Mouse (Mus musculus): ENCODE data around the gene Qrich1. TPM values are rescaled to one million over a fixed set of nuclear protein-coding genes. Genes with fewer than 3 reads are reported as not detected.
"Not testable (repeated sequence)": the region's sequence is repeated elsewhere in the genome, so short reads cannot be mapped to it uniquely, and the experiment has no call there.

Qrich1 gene
- total and polyA plus RNA-seq, 2 experiments from 2014 or later, result 123 to 265 TPM

GRCm38 (mm10) chr9:108600011-108600410 lies 83.4 kb downstream of the Qrich1 start:
- ATAC-seq, result no peak
- WGBS, result 59% methylated on average over 2 of the region's 2 CpGs

GRCm38 (mm10) chr9:108601986-108602385 lies 85.4 kb downstream of the Qrich1 start:
- H3K9ac ChIP-seq, result no peak overlapping the region
- no peak overlapping the region for H3K4me2 ChIP-seq (ENCODE audit: low read depth)
- 79% methylated on average over 4 of the region's 4 CpGs for WGBS
- H3K4me1 ChIP-seq (ENCODE audit: insufficient read depth), result no peaks in the 10 kb centered on the region
- ATAC-seq (no peak), DNase-seq (no peak)
- no peak overlapping the region for H3K4me3 ChIP-seq (ENCODE audit: low read depth, low read length)
- H3K9me3 ChIP-seq (ENCODE audit: low read length), result no peaks in the 10 kb centered on the region
- H3K27ac ChIP-seq (ENCODE audit: low read depth, low read length), result no peak overlapping the region
- peaks cover 37% of the 10 kb centered on the region for H3K36me3 ChIP-seq (ENCODE audit: insufficient read depth)
- H3K27me3 ChIP-seq (ENCODE audit: insufficient read depth, low read length), result no peaks in the 10 kb centered on the region
- no peak for TF ChIP-seq CTCF (IDR thresholded peaks at IDR 0.05; ENCODE audit: low read depth)

More at GRCm38 (mm10) chr9:108600011-108600410, 83.4 kb downstream of the Qrich1 start:
- Histone ChIP-seq H3K36me3 (ENCODE audit: insufficient read depth) (peaks cover 29% of the 10 kb centered on the region), H3K4me2 (ENCODE audit: low read depth) (no peak overlapping the region), H3K9ac (no peak overlapping the region), H3K27me3 (ENCODE audit: insufficient read depth, low read length) (no peaks in the 10 kb centered on the region), H3K9me3 (ENCODE audit: low read length) (no peaks in the 10 kb centered on the region), H3K4me3 (ENCODE audit: low read depth, low read length) (no peak overlapping the region), H3K4me1 (ENCODE audit: insufficient read depth) (no peaks in the 10 kb centered on the region; the same call in 1 of the 2 replicates), H3K27ac (ENCODE audit: low read depth, low read length) (no peak overlapping the region)
- no peak for TF ChIP-seq CTCF (IDR thresholded peaks at IDR 0.05; ENCODE audit: low read depth)
- DNase-seq, result no peak

- not testable (repeated sequence) for H3K4me2 ChIP-seq (ENCODE audit: low read depth); H3K4me3 ChIP-seq (ENCODE audit: low read depth, low read length); H3K4me1 ChIP-seq (ENCODE audit: insufficient read depth); DNase-seq; ATAC-seq; H3K9me3 ChIP-seq (ENCODE audit: low read length); H3K27me3 ChIP-seq (ENCODE audit: insufficient read depth, low read length); H3K27ac ChIP-seq (ENCODE audit: low read depth, low read length); H3K9ac ChIP-seq
- H3K36me3 ChIP-seq (ENCODE audit: insufficient read depth), result peaks cover 82% of the 10 kb centered on the region
- WGBS, result 87% methylated on average over 5 of the region's 5 CpGs
Observed at GRCm38 (mm10) chr9:108607929-108608328, 91.3 kb downstream of the Qrich1 start.

GRCm38 (mm10) chr9:108608889-108609288 lies 92.3 kb downstream of the Qrich1 start:
- H3K4me3 ChIP-seq (ENCODE audit: low read depth, low read length), result no peak overlapping the region
- H3K9me3 ChIP-seq (ENCODE audit: low read length), result no peaks in the 10 kb centered on the region
- ATAC-seq, result no peak
- no peaks in the 10 kb centered on the region for H3K4me1 ChIP-seq (ENCODE audit: insufficient read depth)
- H3K4me2 ChIP-seq (ENCODE audit: low read depth), result no peak overlapping the region
- DNase-seq, result no peak
- peaks cover 82% of the 10 kb centered on the region for H3K36me3 ChIP-seq (ENCODE audit: insufficient read depth)
- no peak overlapping the region for H3K27ac ChIP-seq (ENCODE audit: low read depth, low read length)
- H3K9ac ChIP-seq, result no peak overlapping the region
- WGBS, result 90% methylated on average over 4 of the region's 4 CpGs
- no peak for TF ChIP-seq CTCF (IDR thresholded peaks at IDR 0.05; ENCODE audit: low read depth)
- H3K27me3 ChIP-seq (ENCODE audit: insufficient read depth, low read length), result no peaks in the 10 kb centered on the region

MicroRNAs encoded within 50 kb of the gene (microRNA counts, 519-probe panel; counts per million panel counts)
- microRNA mmu-miR-191 (4,669 counts per million, percentile 62 among the panel's probes with 10 or more counts), microRNA mmu-miR-425 (2,714 counts per million, percentile 21 among the panel's probes with 10 or more counts)

Small RNAs within 50 kb of the gene (microRNA-seq; reads per million reads assigned to microRNA genes)
- gene Gm24083, result 0 reads per million in 2 experiments
- gene Mir191, result 0 reads per million in 2 experiments
- gene Mir425, result 996 to 1,350 reads per million in 2 experiments

Other genes with a start within 250 kb of the Qrich1 start
- gene Nicn1, start 226.4 kb upstream of the Qrich1 start, total RNA-seq (2014; rRNA removed), result 66.6 and 67.7 TPM in 2 replicates
- gene Nicn1, start 226.4 kb upstream of the Qrich1 start, polyA plus RNA-seq (2015; fragmentation: Nextera tagmentation; extraction: Ambion mirVana), result 115 and 134 TPM in 2 replicates
- gene Amt, start 220.0 kb upstream of the Qrich1 start, total RNA-seq (2014; rRNA removed), result 25.9 and 32.6 TPM in 2 replicates
- 14.6 and 20.1 TPM in 2 replicates for gene Amt, start 220.0 kb upstream of the Qrich1 start, polyA plus RNA-seq (2015; fragmentation: Nextera tagmentation; extraction: Ambion mirVana)
- 119 and 126 TPM in 2 replicates for gene Rhoa, start 210.7 kb upstream of the Qrich1 start, total RNA-seq (2014; rRNA removed)
- gene Rhoa, start 210.7 kb upstream of the Qrich1 start, polyA plus RNA-seq (2015; fragmentation: Nextera tagmentation; extraction: Ambion mirVana), result 238 and 271 TPM in 2 replicates
- gene Tcta, start 210.6 kb upstream of the Qrich1 start, total RNA-seq (2014; rRNA removed), result 47.7 and 50.0 TPM in 2 replicates
- 59.2 and 66.2 TPM in 2 replicates for gene Tcta, start 210.6 kb upstream of the Qrich1 start, polyA plus RNA-seq (2015; fragmentation: Nextera tagmentation; extraction: Ambion mirVana)
- 184 and 264 TPM in 2 replicates for gene Gpx1, start 177.9 kb upstream of the Qrich1 start, total RNA-seq (2014; rRNA removed)
- 446 and 498 TPM in 2 replicates for gene Gpx1, start 177.9 kb upstream of the Qrich1 start, polyA plus RNA-seq (2015; fragmentation: Nextera tagmentation; extraction: Ambion mirVana)
- 112 and 134 TPM in 2 replicates for gene Usp4, start 169.0 kb upstream of the Qrich1 start, total RNA-seq (2014; rRNA removed)
- gene Usp4, start 169.0 kb upstream of the Qrich1 start, polyA plus RNA-seq (2015; fragmentation: Nextera tagmentation; extraction: Ambion mirVana), result 93.9 and 112 TPM in 2 replicates
- 2.8 and 4.2 TPM in 2 replicates for gene 1700102P08Rik, start 124.0 kb upstream of the Qrich1 start, total RNA-seq (2014; rRNA removed)
- gene 1700102P08Rik, start 124.0 kb upstream of the Qrich1 start, polyA plus RNA-seq (2015; fragmentation: Nextera tagmentation; extraction: Ambion mirVana), result 0.87 and 1.2 TPM in 2 replicates
- gene Ccdc36, start 88.3 kb upstream of the Qrich1 start, total RNA-seq (2014; rRNA removed), result 1.8 and 1.9 TPM in 2 replicates
- gene Ccdc36, start 88.3 kb upstream of the Qrich1 start, polyA plus RNA-seq (2015; fragmentation: Nextera tagmentation; extraction: Ambion mirVana), result 1.2 and 1.8 TPM in 2 replicates
- gene BC048562, start 80.3 kb upstream of the Qrich1 start, total RNA-seq (2014; rRNA removed), result not detected in 2 replicates
- gene BC048562, start 80.3 kb upstream of the Qrich1 start, polyA plus RNA-seq (2015; fragmentation: Nextera tagmentation; extraction: Ambion mirVana), result not detected in 2 replicates
- 37.2 and 38.7 TPM in 2 replicates for gene Ccdc71, start 56.3 kb upstream of the Qrich1 start, total RNA-seq (2014; rRNA removed)
- gene Ccdc71, start 56.3 kb upstream of the Qrich1 start, polyA plus RNA-seq (2015; fragmentation: Nextera tagmentation; extraction: Ambion mirVana), result 51.6 and 55.8 TPM in 2 replicates
- gene Klhdc8b, start 55.2 kb upstream of the Qrich1 start, total RNA-seq (2014; rRNA removed), result 68.7 and 95.6 TPM in 2 replicates
- 45.5 and 56.5 TPM in 2 replicates for gene Klhdc8b, start 55.2 kb upstream of the Qrich1 start, polyA plus RNA-seq (2015; fragmentation: Nextera tagmentation; extraction: Ambion mirVana)
- gene Lamb2, start 37.1 kb upstream of the Qrich1 start, total RNA-seq (2014; rRNA removed), result 22.5 and 36.3 TPM in 2 replicates
- gene Lamb2, start 37.1 kb upstream of the Qrich1 start, polyA plus RNA-seq (2015; fragmentation: Nextera tagmentation; extraction: Ambion mirVana), result 9.1 and 12.5 TPM in 2 replicates
- gene Usp19, start 26.2 kb upstream of the Qrich1 start, total RNA-seq (2014; rRNA removed), result 90.3 and 97.0 TPM in 2 replicates
- gene Usp19, start 26.2 kb upstream of the Qrich1 start, polyA plus RNA-seq (2015; fragmentation: Nextera tagmentation; extraction: Ambion mirVana), result 32.2 and 41.5 TPM in 2 replicates
- 121 and 155 TPM in 2 replicates for gene Qars, start 9.1 kb upstream of the Qrich1 start, total RNA-seq (2014; rRNA removed)
- gene Qars, start 9.1 kb upstream of the Qrich1 start, polyA plus RNA-seq (2015; fragmentation: Nextera tagmentation; extraction: Ambion mirVana), result 55.1 and 59.5 TPM in 2 replicates
- 115 and 129 TPM in 2 replicates for gene Impdh2, start 43.5 kb downstream of the Qrich1 start, total RNA-seq (2014; rRNA removed)
- 102 and 106 TPM in 2 replicates for gene Impdh2, start 43.5 kb downstream of the Qrich1 start, polyA plus RNA-seq (2015; fragmentation: Nextera tagmentation; extraction: Ambion mirVana)
- 70.7 and 71.3 TPM in 2 replicates for gene Ndufaf3, start 50.6 kb downstream of the Qrich1 start, total RNA-seq (2014; rRNA removed)
- gene Ndufaf3, start 50.6 kb downstream of the Qrich1 start, polyA plus RNA-seq (2015; fragmentation: Nextera tagmentation; extraction: Ambion mirVana), result 104 and 108 TPM in 2 replicates
- gene Dalrd3, start 53.1 kb downstream of the Qrich1 start, total RNA-seq (2014; rRNA removed), result 99.6 and 115 TPM in 2 replicates
- gene Dalrd3, start 53.1 kb downstream of the Qrich1 start, polyA plus RNA-seq (2015; fragmentation: Nextera tagmentation; extraction: Ambion mirVana), result 221 and 261 TPM in 2 replicates
- gene Wdr6, start 61.9 kb downstream of the Qrich1 start, total RNA-seq (2014; rRNA removed), result 353 and 511 TPM in 2 replicates
- gene Wdr6, start 61.9 kb downstream of the Qrich1 start, polyA plus RNA-seq (2015; fragmentation: Nextera tagmentation; extraction: Ambion mirVana), result 206 and 283 TPM in 2 replicates
- gene P4htm, start 80.9 kb downstream of the Qrich1 start, total RNA-seq (2014; rRNA removed), result 29.2 and 39.3 TPM in 2 replicates
- gene P4htm, start 80.9 kb downstream of the Qrich1 start, polyA plus RNA-seq (2015; fragmentation: Nextera tagmentation; extraction: Ambion mirVana), result 35.4 and 39.9 TPM in 2 replicates
- 68.2 and 70.9 TPM in 2 replicates for gene Arih2, start 132.6 kb downstream of the Qrich1 start, total RNA-seq (2014; rRNA removed)
- gene Arih2, start 132.6 kb downstream of the Qrich1 start, polyA plus RNA-seq (2015; fragmentation: Nextera tagmentation; extraction: Ambion mirVana), result 32.3 and 40.3 TPM in 2 replicates
- 37.6 and 40.5 TPM in 2 replicates for gene Slc25a20, start 145.3 kb downstream of the Qrich1 start, total RNA-seq (2014; rRNA removed)
- 35.2 and 39.6 TPM in 2 replicates for gene Slc25a20, start 145.3 kb downstream of the Qrich1 start, polyA plus RNA-seq (2015; fragmentation: Nextera tagmentation; extraction: Ambion mirVana)
- 81.2 and 104 TPM in 2 replicates for gene Prkar2a, start 172.5 kb downstream of the Qrich1 start, total RNA-seq (2014; rRNA removed)
- 23.0 and 34.3 TPM in 2 replicates for gene Prkar2a, start 172.5 kb downstream of the Qrich1 start, polyA plus RNA-seq (2015; fragmentation: Nextera tagmentation; extraction: Ambion mirVana)